Mouse (Mus musculus): ENCODE results near the gene Rragd. TPM values are rescaled to one million over a fixed set of nuclear protein-coding genes. Genes with fewer than 3 reads are reported as not detected.

Rragd gene
- polyA plus RNA-seq (2014; fragmentation: Nextera tagmentation; extraction: Ambion mirVana): 14.5 and 21.1 TPM in 2 replicates

GRCm38 (mm10) chr4:32982716-32983175 is at the start of gene Rragd:
TSS of gene Rragd (plus strand) at chr4:32983037.
- ATAC-seq (ENCODE audit: low FRiP score, low TSS enrichment): peak; percentile 81
- no peaks in the 10 kb centered on the region for H3K9me3 ChIP-seq (ENCODE audit: control insufficient read depth, low read length)
- peak within 1 kb of the TSS; percentile 81 for H3K4me3 ChIP-seq (ENCODE audit: low read length)
- H3K4me2 ChIP-seq (replicated peaks; ENCODE audit: low read depth, low read length): peak within 1 kb of the TSS; percentile 99
- under 1% methylated on average over 15 of the region's 18 CpGs for WGBS
- H3K27me3 ChIP-seq (ENCODE audit: control insufficient read depth, insufficient read depth, low read length): no peaks in the 10 kb centered on the region
- H3K27ac ChIP-seq (ENCODE audit: low read depth, low read length): peak within 1 kb of the TSS; percentile 67
- H3K36me3 ChIP-seq (ENCODE audit: control insufficient read depth, insufficient read depth, low read length): no peaks in the 10 kb centered on the region
- H3K4me1 ChIP-seq (ENCODE audit: control insufficient read depth, insufficient read depth, low read length): peaks cover 10% of the 10 kb centered on the region
- H3K9ac ChIP-seq (ENCODE audit: low read depth, low read length): peak within 1 kb of the TSS; percentile 74

GRCm38 (mm10) chr4:32936762-32937341 is 46.0 kb upstream of the Rragd start:
- peak overlapping the region; percentile 52; the same call in 1 of the 2 replicates for H3K27ac ChIP-seq (ENCODE audit: low read depth, low read length)
- H3K36me3 ChIP-seq (ENCODE audit: control insufficient read depth, insufficient read depth, low read length): no peaks in the 10 kb centered on the region
- H3K4me1 ChIP-seq (ENCODE audit: control insufficient read depth, insufficient read depth, low read length): peaks cover 7% of the 10 kb centered on the region; the same call in 1 of the 2 replicates
- no peak overlapping the region for H3K4me3 ChIP-seq (ENCODE audit: low read length)
- H3K9me3 ChIP-seq (ENCODE audit: control insufficient read depth, low read length): no peaks in the 10 kb centered on the region
- no peak overlapping the region for H3K4me2 ChIP-seq (replicated peaks; ENCODE audit: low read depth, low read length)
- H3K9ac ChIP-seq (ENCODE audit: low read depth, low read length): no peak overlapping the region; the same call in 1 of the 2 replicates
- no peaks in the 10 kb centered on the region for H3K27me3 ChIP-seq (ENCODE audit: control insufficient read depth, insufficient read depth, low read length)
- 25% methylated on average over 9 of the region's 9 CpGs for WGBS
- ATAC-seq (ENCODE audit: low FRiP score, low TSS enrichment): peak; percentile 78

- 28% methylated on average over 4 of the region's 4 CpGs for WGBS
- H3K9ac ChIP-seq (ENCODE audit: low read depth, low read length): no peak overlapping the region
- no peak overlapping the region for H3K4me3 ChIP-seq (ENCODE audit: low read length)
- H3K27me3 ChIP-seq (ENCODE audit: control insufficient read depth, insufficient read depth, low read length): no peaks in the 10 kb centered on the region
- no peak overlapping the region for H3K4me2 ChIP-seq (replicated peaks; ENCODE audit: low read depth, low read length)
- H3K9me3 ChIP-seq (ENCODE audit: control insufficient read depth, low read length): no peaks in the 10 kb centered on the region
- H3K4me1 ChIP-seq (ENCODE audit: control insufficient read depth, insufficient read depth, low read length): 0 out of 2 replicates have a peak, but pooled peaks cover 7% of the 10 kb centered on the region
- no peaks in the 10 kb centered on the region for H3K36me3 ChIP-seq (ENCODE audit: control insufficient read depth, insufficient read depth, low read length)
- no peak for ATAC-seq (ENCODE audit: low FRiP score, low TSS enrichment)
- no peak overlapping the region for H3K27ac ChIP-seq (ENCODE audit: low read depth, low read length)
Observed at GRCm38 (mm10) chr4:32939521-32939920, 43.3 kb upstream of the Rragd start.

GRCm38 (mm10) chr4:32939964-32940363 is 42.9 kb upstream of the Rragd start:
- ATAC-seq (ENCODE audit: low FRiP score, low TSS enrichment): no peak
- H3K4me3 ChIP-seq (ENCODE audit: low read length): no peak overlapping the region
- 0 out of 2 replicates have a peak, but pooled peaks cover 7% of the 10 kb centered on the region for H3K4me1 ChIP-seq (ENCODE audit: control insufficient read depth, insufficient read depth, low read length)
- H3K9me3 ChIP-seq (ENCODE audit: control insufficient read depth, low read length): no peaks in the 10 kb centered on the region
- no peak overlapping the region for H3K27ac ChIP-seq (ENCODE audit: low read depth, low read length)
- no peak overlapping the region for H3K9ac ChIP-seq (ENCODE audit: low read depth, low read length)
- H3K36me3 ChIP-seq (ENCODE audit: control insufficient read depth, insufficient read depth, low read length): no peaks in the 10 kb centered on the region
- 77% methylated on average over 5 of the region's 5 CpGs for WGBS
- no peaks in the 10 kb centered on the region for H3K27me3 ChIP-seq (ENCODE audit: control insufficient read depth, insufficient read depth, low read length)
- H3K4me2 ChIP-seq (replicated peaks; ENCODE audit: low read depth, low read length): no peak overlapping the region

- Histone ChIP-seq H3K4me3 (ENCODE audit: low read length) (no peak overlapping the region), H3K9me3 (ENCODE audit: control insufficient read depth, low read length) (no peaks in the 10 kb centered on the region), H3K4me2 (replicated peaks; ENCODE audit: low read depth, low read length) (no peak overlapping the region), H3K4me1 (ENCODE audit: control insufficient read depth, insufficient read depth, low read length) (0 out of 2 replicates have a peak, but pooled peaks cover 7% of the 10 kb centered on the region), H3K27ac (ENCODE audit: low read depth, low read length) (no peak overlapping the region), H3K9ac (ENCODE audit: low read depth, low read length) (no peak overlapping the region), H3K36me3 (ENCODE audit: control insufficient read depth, insufficient read depth, low read length) (no peaks in the 10 kb centered on the region), H3K27me3 (ENCODE audit: control insufficient read depth, insufficient read depth, low read length) (no peaks in the 10 kb centered on the region)
- ATAC-seq (ENCODE audit: low FRiP score, low TSS enrichment): no peak
- 68% methylated on average over 4 of the region's 4 CpGs for WGBS
Observed at GRCm38 (mm10) chr4:32940984-32941383, 41.9 kb upstream of the Rragd start.

- WGBS: 24% methylated on average over 4 of the region's 4 CpGs
- H3K4me1 ChIP-seq (ENCODE audit: control insufficient read depth, insufficient read depth, low read length): peaks cover 12% of the 10 kb centered on the region; the same call in 1 of the 2 replicates
- no peaks in the 10 kb centered on the region for H3K9me3 ChIP-seq (ENCODE audit: control insufficient read depth, low read length)
- no peak for ATAC-seq (ENCODE audit: low FRiP score, low TSS enrichment)
- no peak overlapping the region for H3K9ac ChIP-seq (ENCODE audit: low read depth, low read length)
- H3K36me3 ChIP-seq (ENCODE audit: control insufficient read depth, insufficient read depth, low read length): no peaks in the 10 kb centered on the region
- no peak overlapping the region for H3K4me3 ChIP-seq (ENCODE audit: low read length)
- H3K4me2 ChIP-seq (replicated peaks; ENCODE audit: low read depth, low read length): no peak overlapping the region
- H3K27ac ChIP-seq (ENCODE audit: low read depth, low read length): no peak overlapping the region
- peaks cover 9% of the 10 kb centered on the region; the same call in 1 of the 2 replicates for H3K27me3 ChIP-seq (ENCODE audit: control insufficient read depth, insufficient read depth, low read length)
Observed at GRCm38 (mm10) chr4:32947631-32948030, 35.2 kb upstream of the Rragd start.

GRCm38 (mm10) chr4:32948696-32949095 is 34.1 kb upstream of the Rragd start:
- no peak overlapping the region for H3K9ac ChIP-seq (ENCODE audit: low read depth, low read length)
- no peaks in the 10 kb centered on the region for H3K9me3 ChIP-seq (ENCODE audit: control insufficient read depth, low read length)
- no peak overlapping the region for H3K4me3 ChIP-seq (ENCODE audit: low read length)
- H3K27me3 ChIP-seq (ENCODE audit: control insufficient read depth, insufficient read depth, low read length): peaks cover 9% of the 10 kb centered on the region; the same call in 1 of the 2 replicates
- 59% methylated on average over 10 of the region's 10 CpGs for WGBS
- no peak for ATAC-seq (ENCODE audit: low FRiP score, low TSS enrichment)
- no peaks in the 10 kb centered on the region for H3K36me3 ChIP-seq (ENCODE audit: control insufficient read depth, insufficient read depth, low read length)
- no peak overlapping the region for H3K4me2 ChIP-seq (replicated peaks; ENCODE audit: low read depth, low read length)
- H3K27ac ChIP-seq (ENCODE audit: low read depth, low read length): no peak overlapping the region
- peaks cover 13% of the 10 kb centered on the region; the same call in 1 of the 2 replicates for H3K4me1 ChIP-seq (ENCODE audit: control insufficient read depth, insufficient read depth, low read length)

GRCm38 (mm10) chr4:32950356-32951034 is 32.3 kb upstream of the Rragd start, which contains the start of gene Ankrd6:
TSS of gene Ankrd6 (minus strand) at chr4:32950841.
- WGBS: under 1% methylated on average over 58 of the region's 66 CpGs
- H3K4me1 ChIP-seq (ENCODE audit: control insufficient read depth, insufficient read depth, low read length): peaks cover 13% of the 10 kb centered on the region; the same call in 1 of the 2 replicates
- peak within 1 kb of the TSS; percentile 95 for H3K4me2 ChIP-seq (replicated peaks; ENCODE audit: low read depth, low read length)
- peak; percentile 93 for ATAC-seq (ENCODE audit: low FRiP score, low TSS enrichment)
- H3K27ac ChIP-seq (ENCODE audit: low read depth, low read length): no peak within 1 kb of the TSS
- H3K36me3 ChIP-seq (ENCODE audit: control insufficient read depth, insufficient read depth, low read length): no peaks in the 10 kb centered on the region
- H3K4me3 ChIP-seq (ENCODE audit: low read length): peak within 1 kb of the TSS; percentile 74
- H3K27me3 ChIP-seq (ENCODE audit: control insufficient read depth, insufficient read depth, low read length): peaks cover 9% of the 10 kb centered on the region; the same call in 1 of the 2 replicates
- H3K9me3 ChIP-seq (ENCODE audit: control insufficient read depth, low read length): no peaks in the 10 kb centered on the region
- peak within 1 kb of the TSS; percentile 68 for H3K9ac ChIP-seq (ENCODE audit: low read depth, low read length)
